Mouse (Mus musculus) hindbrain, postnatal 0 days (tissue): ENCODE measurements around the gene Fchsd2. TPM values are rescaled to one million over a fixed set of nuclear protein-coding genes. Genes with fewer than 3 reads are reported as not detected.

ENCODE experiments used
- ATAC-seq: fragments of 200-750 bp; cut with Nextera tagmentation; 2 replicates; pipeline ENCODE4 v1.8.0; 2017; ENCODE audit warnings: mild to moderate bottlenecking, moderate TSS enrichment, moderate library complexity
- DNase-seq: peaks from one replicate; pipeline ENCODE4 v3.0.0-alpha.2; 2015; ENCODE audit warnings: low spot score
- H3K27ac ChIP-seq: fragments of 300-500 bp; sonication (generic); 2 replicates; pipeline ENCODE4 v1.5.1; 2014; ENCODE audit warnings: mild to moderate bottlenecking
- H3K27me3 ChIP-seq: fragments of 300-500 bp; sonication (generic); 2 replicates; pipeline ENCODE4 v1.6.1; 2014; ENCODE audit warnings: low read length, mixed read lengths; ENCODE audit not compliant: insufficient read depth
- H3K36me3 ChIP-seq: fragments of 300-500 bp; sonication (generic); 2 replicates; pipeline ENCODE4 v1.6.1; 2014; ENCODE audit warnings: low read length, mixed read lengths; ENCODE audit not compliant: insufficient read depth
- H3K4me1 ChIP-seq: fragments of 300-500 bp; sonication (generic); 2 replicates; pipeline ENCODE4 v1.6.1; 2014; ENCODE audit warnings: antibody characterized with exemption, low read length, mixed read lengths; ENCODE audit not compliant: insufficient read depth
- H3K4me2 ChIP-seq: fragments of 300-500 bp; sonication (generic); 2 replicates; pipeline ENCODE4 v1.6.1; 2014; ENCODE audit warnings: low read depth, mild to moderate bottlenecking, low read length, moderate library complexity, mixed read lengths
- H3K4me3 ChIP-seq: fragments of 300-500 bp; sonication (generic); 2 replicates; pipeline ENCODE4 v1.5.1; 2014; ENCODE audit warnings: low read length
- H3K9ac ChIP-seq: fragments of 300-500 bp; sonication (generic); replicated peaks from 2 replicates; pipeline ENCODE4 v1.6.1; 2014; ENCODE audit warnings: mild to moderate bottlenecking, low read length, moderate library complexity, mixed read lengths
- H3K9me3 ChIP-seq: fragments of 300-500 bp; sonication (generic); 2 replicates; pipeline ENCODE4 v1.6.1; 2016; ENCODE audit warnings: low read length, mixed read lengths
- CTCF ChIP-seq: IDR thresholded peaks from 2 replicates; pipeline ENCODE4 v1.5.1; 2016; ENCODE audit warnings: antibody characterized with exemption, control low read depth, low read depth
- WGBS: fragments of 180-500 bp; shearing (Covaris S2); extraction: QIAGEN DNeasy Blood & Tissue Kit; methylation state at CpG from one replicate; pipeline ENCODE4 v1.1.7; 2014; 5-methylcytosine and 5-hydroxymethylcytosine counted together
- polyA plus RNA-seq: library from polyadenylated mRNA; unstranded; fragments of >200 nt; fragmentation: Nextera tagmentation; extraction: Ambion mirVana; gene quantifications from 2 replicates; pipeline ENCODE4 v1.2.1, GENCODE M21; 2015
- total RNA-seq: library from RNA; depleted of rRNA; stranded (reverse); fragments of >200 nt; gene quantifications from 2 replicates; pipeline ENCODE4 v1.2.3, GENCODE M21; 2014

The Fchsd2 gene
- total and polyA plus RNA-seq, 2 experiments from 2014 or later = 34.2 to 43.1 TPM

DNA sequence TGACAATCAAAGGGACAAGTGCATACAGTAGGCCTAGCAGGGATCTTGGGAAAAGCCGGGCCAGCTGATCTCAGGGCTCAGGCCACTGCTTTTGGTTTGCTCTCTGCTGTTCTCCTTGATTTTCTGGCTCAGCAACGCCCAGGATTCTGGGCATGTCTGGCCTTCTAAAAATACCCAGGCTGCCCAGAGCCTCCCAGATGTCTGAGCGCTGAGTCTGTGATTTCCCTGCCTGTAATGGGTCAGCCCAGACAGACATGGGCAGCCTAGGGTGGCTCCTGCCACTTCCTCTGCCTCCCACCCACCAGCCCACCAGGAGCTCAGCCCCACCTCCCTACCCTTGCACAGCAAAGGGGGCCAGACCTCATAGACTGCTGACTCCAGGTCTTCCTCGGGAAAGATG is 4.0 kb upstream of the Fchsd2 start:
- DNase-seq = no peak
- Histone ChIP-seq H3K36me3 (no peaks in the 10 kb centered on the region), H3K9ac (no peak overlapping the region), H3K4me2 (no peak overlapping the region), H3K9me3 (no peaks in the 10 kb centered on the region), H3K4me1 (no peaks in the 10 kb centered on the region), H3K4me3 (no peak overlapping the region), H3K27me3 (no peaks in the 10 kb centered on the region), H3K27ac (no peak overlapping the region)
- WGBS = 73% methylated on average over 4 of the region's 4 CpGs
- no peak for ATAC-seq
- no peak for TF ChIP-seq CTCF

DNA sequence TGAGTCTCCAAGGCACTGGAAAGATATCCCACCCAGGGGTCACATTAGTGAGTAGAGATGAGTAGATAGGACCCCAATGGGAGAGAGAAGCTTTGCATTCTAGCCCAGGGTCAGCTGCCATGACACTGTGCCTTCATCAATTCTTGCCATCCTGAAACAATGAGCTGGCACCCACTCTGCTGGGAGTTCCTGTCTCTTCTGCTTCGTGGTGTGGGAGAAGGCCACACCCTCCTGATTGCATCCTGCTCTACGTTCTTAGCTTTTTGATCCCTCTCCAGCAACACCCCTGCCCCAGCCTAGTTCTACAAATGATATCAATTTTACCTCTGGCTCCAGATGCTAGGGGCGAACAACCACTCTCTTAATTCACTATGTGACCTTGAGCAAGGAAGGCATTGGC is 3.4 kb upstream of the Fchsd2 start:
- Histone ChIP-seq H3K27me3 (no peaks in the 10 kb centered on the region), H3K4me3 (no peak overlapping the region), H3K4me1 (no peaks in the 10 kb centered on the region), H3K36me3 (no peaks in the 10 kb centered on the region), H3K9me3 (no peaks in the 10 kb centered on the region), H3K4me2 (no peak overlapping the region), H3K9ac (no peak overlapping the region), H3K27ac (no peak overlapping the region)
- WGBS = 75% methylated on average over 3 of the region's 3 CpGs
- DNase-seq (no peak), ATAC-seq (no peak)
- no peak for TF ChIP-seq CTCF

GRCm38 (mm10) chr7:101093231-101093630 is 568 bp downstream of the Fchsd2 start:
- WGBS = 67% methylated on average over 3 of the region's 3 CpGs
- no peak for TF ChIP-seq CTCF
- Histone ChIP-seq H3K9me3 (no peaks in the 10 kb centered on the region), H3K4me3 (no peak overlapping the region), H3K27ac (no peak overlapping the region), H3K9ac (no peak overlapping the region), H3K4me2 (no peak overlapping the region), H3K4me1 (no peaks in the 10 kb centered on the region), H3K27me3 (no peaks in the 10 kb centered on the region), H3K36me3 (no peaks in the 10 kb centered on the region)
- no peak for ATAC-seq
- DNase-seq = no peak

DNA sequence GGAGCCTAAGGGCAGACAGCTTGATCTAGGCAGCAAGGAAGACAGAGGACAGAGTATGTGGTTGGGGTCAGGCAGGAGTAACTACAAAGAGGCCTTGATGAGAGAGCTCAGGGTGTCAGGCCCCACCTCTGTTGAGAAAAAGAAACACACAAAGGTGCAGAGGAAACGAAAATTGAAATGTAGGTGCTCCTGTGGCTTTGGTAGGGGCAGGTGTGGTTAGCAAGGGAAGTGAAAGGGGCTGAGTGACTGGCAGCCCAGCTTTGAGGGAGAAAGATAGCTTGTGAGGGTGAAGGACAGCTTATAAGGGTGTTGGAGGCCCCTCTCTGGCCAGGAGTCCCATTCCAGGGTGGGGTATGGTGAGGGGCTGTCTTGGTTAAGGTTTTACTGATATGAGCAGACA is 2.1 kb downstream of the Fchsd2 start:
- WGBS = 74% methylated on average over 1 of the region's 1 CpGs
- ATAC-seq (no peak), DNase-seq (no peak)
- no peaks in the 10 kb centered on the region for H3K27me3 ChIP-seq
- H3K4me1 ChIP-seq = no peaks in the 10 kb centered on the region
- H3K27ac ChIP-seq = no peak overlapping the region
- H3K36me3 ChIP-seq = no peaks in the 10 kb centered on the region
- no peak overlapping the region for H3K4me3 ChIP-seq
- no peak for TF ChIP-seq CTCF
- no peak overlapping the region for H3K4me2 ChIP-seq
- no peak overlapping the region for H3K9ac ChIP-seq
- no peaks in the 10 kb centered on the region for H3K9me3 ChIP-seq

DNA sequence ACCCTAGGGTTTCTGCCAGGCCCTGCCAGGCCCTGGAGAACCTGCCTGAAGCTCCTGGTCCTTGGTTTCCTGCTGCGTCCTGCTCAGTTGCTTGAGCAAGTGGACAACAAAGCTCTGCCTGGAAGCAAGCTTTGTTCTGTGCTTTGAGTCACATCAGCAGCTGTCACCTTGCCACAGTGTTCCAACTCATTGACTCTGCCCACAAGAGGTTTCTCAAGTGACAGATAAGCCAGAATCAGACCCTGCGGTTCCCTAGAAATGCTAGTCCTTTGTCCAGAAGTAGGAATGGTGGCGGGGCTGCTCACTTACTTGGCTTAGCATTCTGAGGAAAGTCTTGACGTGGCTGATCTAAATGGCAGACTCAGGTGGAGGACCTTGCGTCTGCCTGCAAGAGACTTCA is 2.9 kb downstream of the Fchsd2 start:
- Histone ChIP-seq H3K27ac (no peak overlapping the region), H3K36me3 (no peaks in the 10 kb centered on the region), H3K9ac (no peak overlapping the region), H3K4me2 (no peak overlapping the region), H3K27me3 (no peaks in the 10 kb centered on the region), H3K4me3 (no peak overlapping the region), H3K4me1 (no peaks in the 10 kb centered on the region), H3K9me3 (no peaks in the 10 kb centered on the region)
- DNase-seq (peak; percentile 17), ATAC-seq (no peak)
- TF ChIP-seq CTCF = no peak
- WGBS = 63% methylated on average over 5 of the region's 5 CpGs

DNA sequence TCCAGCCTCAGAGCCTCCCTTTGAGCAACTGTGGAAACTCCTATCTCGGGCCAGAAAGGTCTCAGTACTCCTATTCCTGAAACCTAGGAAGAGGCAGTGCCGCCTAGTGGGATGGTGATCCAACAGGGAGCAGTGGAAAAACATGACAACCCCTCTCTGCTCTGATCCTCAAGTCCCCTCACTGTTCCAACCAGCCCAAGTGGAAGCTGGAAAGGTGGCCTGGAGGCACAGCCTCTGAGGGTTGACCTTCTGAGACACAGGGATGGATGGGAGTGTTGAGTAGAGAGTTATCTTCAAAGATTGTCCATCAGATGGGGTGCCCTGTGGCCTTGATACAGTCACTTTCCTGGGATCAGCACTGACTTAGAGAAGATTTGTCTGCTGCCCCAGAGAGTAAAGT is 3.9 kb downstream of the Fchsd2 start:
- no peak overlapping the region for H3K9ac ChIP-seq
- H3K36me3 ChIP-seq = no peaks in the 10 kb centered on the region
- 90% methylated on average over 2 of the region's 2 CpGs for WGBS
- H3K4me2 ChIP-seq = no peak overlapping the region
- no peaks in the 10 kb centered on the region; the same call in 1 of the 2 replicates for H3K4me1 ChIP-seq
- H3K4me3 ChIP-seq = no peak overlapping the region
- H3K9me3 ChIP-seq = no peaks in the 10 kb centered on the region
- H3K27ac ChIP-seq = no peak overlapping the region
- no peaks in the 10 kb centered on the region for H3K27me3 ChIP-seq
- ATAC-seq (no peak), DNase-seq (no peak)
- no peak for TF ChIP-seq CTCF

DNA sequence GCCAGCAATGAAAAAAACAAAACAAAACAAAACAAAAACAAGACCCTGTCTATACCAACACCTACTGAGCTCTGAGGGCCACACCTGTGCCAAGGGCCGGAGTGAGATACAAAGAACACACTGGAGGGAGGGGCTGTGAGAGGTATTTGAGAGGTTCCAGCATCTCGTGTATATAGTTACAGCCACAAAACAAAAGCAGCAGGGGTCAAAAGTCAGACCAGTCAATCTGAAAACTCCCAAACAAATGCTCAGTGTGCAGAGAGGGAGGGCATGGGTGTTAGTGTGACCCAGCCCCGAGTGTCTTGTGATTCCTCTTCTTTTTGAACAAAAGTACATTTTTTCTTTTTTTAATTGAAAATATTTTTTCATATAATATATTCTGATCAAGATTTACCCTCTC is 4.4 kb downstream of the Fchsd2 start:
- ATAC-seq (no peak), DNase-seq (no peak)
- H3K9ac ChIP-seq = no peak overlapping the region
- no peaks in the 10 kb centered on the region for H3K27me3 ChIP-seq
- no peaks in the 10 kb centered on the region for H3K9me3 ChIP-seq
- H3K27ac ChIP-seq = no peak overlapping the region
- H3K4me2 ChIP-seq = no peak overlapping the region
- WGBS = 39% methylated on average over 3 of the region's 3 CpGs
- H3K36me3 ChIP-seq = no peaks in the 10 kb centered on the region
- H3K4me1 ChIP-seq = no peaks in the 10 kb centered on the region; the same call in 1 of the 2 replicates
- TF ChIP-seq CTCF = no peak
- H3K4me3 ChIP-seq = no peak overlapping the region

DNA sequence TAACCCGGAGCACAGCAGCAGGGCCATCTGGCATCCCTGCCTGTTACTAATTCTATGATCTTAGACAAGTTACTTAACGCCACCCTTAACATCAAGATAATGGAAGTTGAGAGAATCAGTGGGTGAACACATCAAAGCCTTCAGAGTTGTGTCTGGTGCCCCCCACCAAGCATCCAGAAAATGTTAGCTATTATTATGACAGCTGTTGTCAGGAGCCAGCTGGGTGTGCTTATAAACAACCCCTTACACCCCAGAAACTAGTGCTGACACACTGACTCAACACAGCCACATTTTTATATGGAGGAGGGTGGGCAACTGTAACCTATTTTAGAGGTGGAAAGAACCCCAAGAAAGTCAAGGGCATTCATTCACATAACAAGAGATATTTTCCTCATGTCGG is 7.3 kb downstream of the Fchsd2 start:
- Histone ChIP-seq H3K4me1 (no peaks in the 10 kb centered on the region; the same call in 1 of the 2 replicates), H3K36me3 (no peaks in the 10 kb centered on the region), H3K27me3 (no peaks in the 10 kb centered on the region), H3K9ac (no peak overlapping the region), H3K27ac (no peak overlapping the region), H3K9me3 (no peaks in the 10 kb centered on the region), H3K4me2 (no peak overlapping the region), H3K4me3 (no peak overlapping the region)
- ATAC-seq (no peak), DNase-seq (no peak)
- no peak for TF ChIP-seq CTCF
- 63% methylated on average over 3 of the region's 3 CpGs for WGBS
